Mouse (Mus musculus): ENCODE data around the gene Kat8.

The Kat8 gene

GRCm38 (mm10) chr7:127897542-127897941, 14.8 kb upstream of the Kat8 start:
- DNase-seq (ENCODE audit: low read depth): no peak

- peak; percentile 61 for DNase-seq (ENCODE audit: low read depth)
Observed at GRCm38 (mm10) chr7:127898179-127898956, 13.9 kb upstream of the Kat8 start.

GRCm38 (mm10) chr7:127899997-127900396, 12.3 kb upstream of the Kat8 start:
- DNase-seq (ENCODE audit: low read depth): no peak

GRCm38 (mm10) chr7:127901772-127902171, 10.5 kb upstream of the Kat8 start:
- DNase-seq (ENCODE audit: low read depth): no peak

GRCm38 (mm10) chr7:127903971-127904796, 8.1 kb upstream of the Kat8 start, which contains the start of gene Bckdk:
Gene Bckdk, plus strand, starts transcription at chr7:127904082.
- peak; percentile 76 for DNase-seq (ENCODE audit: low read depth)

GRCm38 (mm10) chr7:127907939-127908338, 4.4 kb upstream of the Kat8 start:
- no peak for DNase-seq (ENCODE audit: low read depth)

- no peak for DNase-seq (ENCODE audit: low read depth)
Observed at GRCm38 (mm10) chr7:127908656-127909055, 3.7 kb upstream of the Kat8 start.

- no peak for DNase-seq (ENCODE audit: low read depth)
Observed at GRCm38 (mm10) chr7:127912938-127913337, 622 bp downstream of the Kat8 start.

GRCm38 (mm10) chr7:127915293-127915692, 3.0 kb downstream of the Kat8 start:
- peak; percentile 74 for DNase-seq (ENCODE audit: low read depth)

- DNase-seq (ENCODE audit: low read depth): peak; percentile 85
Observed at GRCm38 (mm10) chr7:127918203-127918602, 5.9 kb downstream of the Kat8 start.

GRCm38 (mm10) chr7:127919290-127919689, 7.0 kb downstream of the Kat8 start:
- DNase-seq (ENCODE audit: low read depth): peak; percentile 61

- peak; percentile 44 for DNase-seq (ENCODE audit: low read depth)
Observed at GRCm38 (mm10) chr7:127921516-127921915, 9.2 kb downstream of the Kat8 start.

- peak; percentile 83 for DNase-seq (ENCODE audit: low read depth)
Observed at GRCm38 (mm10) chr7:127922451-127923275, 10.3 kb downstream of the Kat8 start.

- no peak for DNase-seq (ENCODE audit: low read depth)
Observed at GRCm38 (mm10) chr7:127923714-127924113, 11.4 kb downstream of the Kat8 start.

- DNase-seq (ENCODE audit: low read depth): no peak
Observed at GRCm38 (mm10) chr7:127925252-127925651, 12.9 kb downstream of the Kat8 start.

GRCm38 (mm10) chr7:127926066-127926465, 13.8 kb downstream of the Kat8 start:
- DNase-seq (ENCODE audit: low read depth): no peak

GRCm38 (mm10) chr7:127926846-127927245, 14.5 kb downstream of the Kat8 start:
- no peak for DNase-seq (ENCODE audit: low read depth)

GRCm38 (mm10) chr7:127927726-127928125, 15.4 kb downstream of the Kat8 start:
- no peak for DNase-seq (ENCODE audit: low read depth)

GRCm38 (mm10) chr7:127928596-127928995, 16.3 kb downstream of the Kat8 start:
- DNase-seq (ENCODE audit: low read depth): no peak

GRCm38 (mm10) chr7:127929923-127930322, 17.6 kb downstream of the Kat8 start, which contains the start of gene Prss8:
Gene Prss8, minus strand, starts transcription at chr7:127930104.
- no peak for DNase-seq (ENCODE audit: low read depth)

GRCm38 (mm10) chr7:127930636-127931035, 18.3 kb downstream of the Kat8 start:
- no peak for DNase-seq (ENCODE audit: low read depth)

All from induced T-regulatory cell, adult 2 months (primary cell).